Mouse (Mus musculus): ENCODE data around the gene Pknox2. TPM values are rescaled to one million over a fixed set of nuclear protein-coding genes. Genes with fewer than 3 reads are reported as not detected.

The Pknox2 gene
- polyA plus RNA-seq, 1 experiment from 2014 or later = 13.2 TPM

GRCm38 (mm10) chr9:36961874-36962273 lies 185.3 kb downstream of the Pknox2 start:
- no peaks in the 10 kb centered on the region for H3K36me3 ChIP-seq (replicated peaks; ENCODE audit: control insufficient read depth, insufficient read depth, low read depth, low read length)
- no peaks in the 10 kb centered on the region for H3K27me3 ChIP-seq (ENCODE audit: control insufficient read depth, insufficient read depth, low read length)
- no peak overlapping the region for H3K9ac ChIP-seq (replicated peaks; ENCODE audit: low read length)
- H3K27ac ChIP-seq (replicated peaks; ENCODE audit: low read depth, low read length) = no peak overlapping the region
- H3K4me2 ChIP-seq (ENCODE audit: low read depth, low read length) = no peak overlapping the region
- H3K4me1 ChIP-seq (ENCODE audit: control insufficient read depth, insufficient read depth, low read length) = 0 out of 2 replicates have a peak, but pooled peaks cover 2% of the 10 kb centered on the region
- WGBS = 30% methylated on average over 1 of the region's 1 CpGs
- ATAC-seq (replicated peaks; ENCODE audit: insufficient number of reproducible peaks, low FRiP score, low TSS enrichment, low read depth) (no peak), DNase-seq (ENCODE audit: low spot score) (no peak)
- H3K9me3 ChIP-seq (replicated peaks; ENCODE audit: control insufficient read depth, low read length) = no peaks in the 10 kb centered on the region
- no peak overlapping the region for H3K4me3 ChIP-seq (ENCODE audit: low read depth, low read length)

GRCm38 (mm10) chr9:36961153-36961552 lies 186.1 kb downstream of the Pknox2 start:
- ATAC-seq (replicated peaks; ENCODE audit: insufficient number of reproducible peaks, low FRiP score, low TSS enrichment, low read depth) (no peak), DNase-seq (ENCODE audit: low spot score) (no peak)

GRCm38 (mm10) chr9:36951133-36951484 lies 196.1 kb downstream of the Pknox2 start:
- H3K27ac ChIP-seq (replicated peaks; ENCODE audit: low read depth, low read length) = no peak overlapping the region
- no peak overlapping the region for H3K9ac ChIP-seq (replicated peaks; ENCODE audit: low read length)
- DNase-seq (ENCODE audit: low spot score) (no peak), ATAC-seq (replicated peaks; ENCODE audit: insufficient number of reproducible peaks, low FRiP score, low TSS enrichment, low read depth) (no peak)
- H3K4me3 ChIP-seq (ENCODE audit: low read depth, low read length) = no peak overlapping the region
- H3K4me1 ChIP-seq (ENCODE audit: control insufficient read depth, insufficient read depth, low read length) = no peaks in the 10 kb centered on the region
- no peaks in the 10 kb centered on the region for H3K36me3 ChIP-seq (replicated peaks; ENCODE audit: control insufficient read depth, insufficient read depth, low read depth, low read length)
- H3K9me3 ChIP-seq (replicated peaks; ENCODE audit: control insufficient read depth, low read length) = no peaks in the 10 kb centered on the region
- H3K27me3 ChIP-seq (ENCODE audit: control insufficient read depth, insufficient read depth, low read length) = no peaks in the 10 kb centered on the region
- no peak overlapping the region for H3K4me2 ChIP-seq (ENCODE audit: low read depth, low read length)
- WGBS = 79% methylated on average over 2 of the region's 2 CpGs

More at GRCm38 (mm10) chr9:36961153-36961552, 186.1 kb downstream of the Pknox2 start:
- Histone ChIP-seq H3K4me2 (ENCODE audit: low read depth, low read length) (no peak overlapping the region), H3K9me3 (replicated peaks; ENCODE audit: control insufficient read depth, low read length) (no peaks in the 10 kb centered on the region), H3K4me1 (ENCODE audit: control insufficient read depth, insufficient read depth, low read length) (0 out of 2 replicates have a peak, but pooled peaks cover 2% of the 10 kb centered on the region), H3K27me3 (ENCODE audit: control insufficient read depth, insufficient read depth, low read length) (no peaks in the 10 kb centered on the region), H3K36me3 (replicated peaks; ENCODE audit: control insufficient read depth, insufficient read depth, low read depth, low read length) (no peaks in the 10 kb centered on the region), H3K9ac (replicated peaks; ENCODE audit: low read length) (no peak overlapping the region), H3K4me3 (ENCODE audit: low read depth, low read length) (no peak overlapping the region), H3K27ac (replicated peaks; ENCODE audit: low read depth, low read length) (no peak overlapping the region)
- 87% methylated on average over 5 of the region's 5 CpGs for WGBS

GRCm38 (mm10) chr9:36950271-36951132 lies 196.7 kb downstream of the Pknox2 start:
- no peaks in the 10 kb centered on the region for H3K36me3 ChIP-seq (replicated peaks; ENCODE audit: control insufficient read depth, insufficient read depth, low read depth, low read length)
- DNase-seq (ENCODE audit: low spot score) (peak; percentile 57), ATAC-seq (replicated peaks; ENCODE audit: insufficient number of reproducible peaks, low FRiP score, low TSS enrichment, low read depth) (peak; percentile 68)
- H3K4me1 ChIP-seq (ENCODE audit: control insufficient read depth, insufficient read depth, low read length) = no peaks in the 10 kb centered on the region
- H3K9me3 ChIP-seq (replicated peaks; ENCODE audit: control insufficient read depth, low read length) = no peaks in the 10 kb centered on the region
- H3K4me2 ChIP-seq (ENCODE audit: low read depth, low read length) = no peak overlapping the region
- H3K9ac ChIP-seq (replicated peaks; ENCODE audit: low read length) = no peak overlapping the region
- H3K27me3 ChIP-seq (ENCODE audit: control insufficient read depth, insufficient read depth, low read length) = no peaks in the 10 kb centered on the region
- H3K27ac ChIP-seq (replicated peaks; ENCODE audit: low read depth, low read length) = no peak overlapping the region
- 27% methylated on average over 14 of the region's 14 CpGs for WGBS
- no peak overlapping the region for H3K4me3 ChIP-seq (ENCODE audit: low read depth, low read length)

- DNase-seq (ENCODE audit: low spot score) (no peak), ATAC-seq (replicated peaks; ENCODE audit: insufficient number of reproducible peaks, low FRiP score, low TSS enrichment, low read depth) (no peak)
- no peak overlapping the region for H3K27ac ChIP-seq (replicated peaks; ENCODE audit: low read depth, low read length)
- H3K36me3 ChIP-seq (replicated peaks; ENCODE audit: control insufficient read depth, insufficient read depth, low read depth, low read length) = no peaks in the 10 kb centered on the region
- H3K4me3 ChIP-seq (ENCODE audit: low read depth, low read length) = no peak overlapping the region
- H3K27me3 ChIP-seq (ENCODE audit: control insufficient read depth, insufficient read depth, low read length) = no peaks in the 10 kb centered on the region
- no peak overlapping the region for H3K9ac ChIP-seq (replicated peaks; ENCODE audit: low read length)
- H3K9me3 ChIP-seq (replicated peaks; ENCODE audit: control insufficient read depth, low read length) = no peaks in the 10 kb centered on the region
- no peak overlapping the region for H3K4me2 ChIP-seq (ENCODE audit: low read depth, low read length)
- 80% methylated on average over 5 of the region's 5 CpGs for WGBS
- H3K4me1 ChIP-seq (ENCODE audit: control insufficient read depth, insufficient read depth, low read length) = no peaks in the 10 kb centered on the region
Observed at GRCm38 (mm10) chr9:36948181-36948580, 199.0 kb downstream of the Pknox2 start.

GRCm38 (mm10) chr9:36947056-36947694 lies 200.0 kb downstream of the Pknox2 start:
- Histone ChIP-seq H3K27ac (replicated peaks; ENCODE audit: low read depth, low read length) (no peak overlapping the region), H3K9me3 (replicated peaks; ENCODE audit: control insufficient read depth, low read length) (no peaks in the 10 kb centered on the region), H3K4me1 (ENCODE audit: control insufficient read depth, insufficient read depth, low read length) (no peaks in the 10 kb centered on the region), H3K4me3 (ENCODE audit: low read depth, low read length) (no peak overlapping the region), H3K9ac (replicated peaks; ENCODE audit: low read length) (no peak overlapping the region), H3K4me2 (ENCODE audit: low read depth, low read length) (no peak overlapping the region), H3K27me3 (ENCODE audit: control insufficient read depth, insufficient read depth, low read length) (no peaks in the 10 kb centered on the region), H3K36me3 (replicated peaks; ENCODE audit: control insufficient read depth, insufficient read depth, low read depth, low read length) (no peaks in the 10 kb centered on the region)
- ATAC-seq (replicated peaks; ENCODE audit: insufficient number of reproducible peaks, low FRiP score, low TSS enrichment, low read depth) (no peak), DNase-seq (ENCODE audit: low spot score) (no peak)
- 91% methylated on average over 5 of the region's 5 CpGs for WGBS

GRCm38 (mm10) chr9:36944843-36945242 lies 202.4 kb downstream of the Pknox2 start:
- no peak overlapping the region for H3K9ac ChIP-seq (replicated peaks; ENCODE audit: low read length)
- H3K4me1 ChIP-seq (ENCODE audit: control insufficient read depth, insufficient read depth, low read length) = no peaks in the 10 kb centered on the region
- no peak overlapping the region for H3K27ac ChIP-seq (replicated peaks; ENCODE audit: low read depth, low read length)
- DNase-seq (ENCODE audit: low spot score) (no peak), ATAC-seq (replicated peaks; ENCODE audit: insufficient number of reproducible peaks, low FRiP score, low TSS enrichment, low read depth) (no peak)
- no peak overlapping the region for H3K4me2 ChIP-seq (ENCODE audit: low read depth, low read length)
- no peak overlapping the region for H3K4me3 ChIP-seq (ENCODE audit: low read depth, low read length)
- WGBS = 68% methylated on average over 7 of the region's 7 CpGs
- H3K9me3 ChIP-seq (replicated peaks; ENCODE audit: control insufficient read depth, low read length) = no peaks in the 10 kb centered on the region
- H3K27me3 ChIP-seq (ENCODE audit: control insufficient read depth, insufficient read depth, low read length) = no peaks in the 10 kb centered on the region
- H3K36me3 ChIP-seq (replicated peaks; ENCODE audit: control insufficient read depth, insufficient read depth, low read depth, low read length) = no peaks in the 10 kb centered on the region

- no peak overlapping the region for H3K4me2 ChIP-seq (ENCODE audit: low read depth, low read length)
- H3K9me3 ChIP-seq (replicated peaks; ENCODE audit: control insufficient read depth, low read length) = no peaks in the 10 kb centered on the region
- 89% methylated on average over 2 of the region's 2 CpGs for WGBS
- DNase-seq (ENCODE audit: low spot score) = no peak
- H3K27ac ChIP-seq (replicated peaks; ENCODE audit: low read depth, low read length) = no peak overlapping the region
- no peak for ATAC-seq (replicated peaks; ENCODE audit: insufficient number of reproducible peaks, low FRiP score, low TSS enrichment, low read depth)
- H3K36me3 ChIP-seq (replicated peaks; ENCODE audit: control insufficient read depth, insufficient read depth, low read depth, low read length) = no peaks in the 10 kb centered on the region
- H3K4me3 ChIP-seq (ENCODE audit: low read depth, low read length) = no peak overlapping the region
- no peak overlapping the region for H3K9ac ChIP-seq (replicated peaks; ENCODE audit: low read length)
- H3K4me1 ChIP-seq (ENCODE audit: control insufficient read depth, insufficient read depth, low read length) = peaks cover 3% of the 10 kb centered on the region
- H3K27me3 ChIP-seq (ENCODE audit: control insufficient read depth, insufficient read depth, low read length) = no peaks in the 10 kb centered on the region
Observed at GRCm38 (mm10) chr9:36942561-36942960, 204.6 kb downstream of the Pknox2 start.
